Mouse (Mus musculus) lung, adult 18-20 months (tissue): ENCODE data around the gene Olfr832.
"Not testable (repeated sequence)": the region's sequence is repeated elsewhere in the genome, so short reads cannot be mapped to it uniquely, and the experiment has no call there.

Source experiments
- DNase-seq, 2 experiments: peaks; one replicate each; pipeline ENCODE4 v3.0.0; 2022; ENCODE audit warnings: mixed read lengths in 2 of 2

Gene Olfr832

DNA sequence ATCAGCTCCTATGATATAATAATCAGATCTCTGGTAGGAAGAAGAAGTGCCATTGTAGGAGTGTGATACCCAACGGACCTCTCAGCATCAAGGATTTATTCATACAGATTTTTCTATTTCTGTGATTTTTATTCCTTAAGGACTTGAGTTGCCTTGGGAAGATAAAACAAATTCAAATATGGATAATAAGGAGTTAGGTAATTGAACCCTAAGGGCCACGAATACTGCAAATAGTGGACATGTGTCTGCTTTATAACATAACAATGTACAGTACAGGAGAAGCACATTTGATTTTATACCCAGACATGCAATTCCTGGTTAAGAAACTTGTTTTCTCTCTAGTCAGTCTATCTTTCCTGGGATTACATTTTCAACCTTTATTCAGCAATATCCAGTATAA is at the start of gene Olfr832:
Gene Olfr832 (plus strand): TSS at position 301 of the 400 bp plus-strand sequence.
- DNase-seq: not testable (repeated sequence)

DNA sequence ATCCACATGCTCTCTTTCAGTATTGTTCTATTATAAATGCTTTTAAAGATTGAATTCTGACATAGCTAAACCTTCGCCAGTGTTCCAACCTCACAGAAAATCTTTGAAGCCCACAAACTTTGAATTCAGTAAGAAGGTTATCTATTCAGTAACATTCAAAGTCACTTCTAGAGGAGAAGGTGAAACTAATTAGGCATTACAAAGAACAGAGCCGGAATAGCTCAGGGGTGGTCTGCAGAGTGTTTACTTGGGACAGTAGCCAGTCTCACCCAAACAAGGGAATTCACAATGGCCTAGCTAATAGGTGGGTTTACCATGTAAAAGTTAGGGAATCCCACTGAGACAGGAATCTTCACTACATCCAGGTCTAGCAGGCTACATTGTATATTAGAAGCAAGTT is 29.2 kb upstream of the Olfr832 start:
- DNase-seq: not testable (repeated sequence)

DNA sequence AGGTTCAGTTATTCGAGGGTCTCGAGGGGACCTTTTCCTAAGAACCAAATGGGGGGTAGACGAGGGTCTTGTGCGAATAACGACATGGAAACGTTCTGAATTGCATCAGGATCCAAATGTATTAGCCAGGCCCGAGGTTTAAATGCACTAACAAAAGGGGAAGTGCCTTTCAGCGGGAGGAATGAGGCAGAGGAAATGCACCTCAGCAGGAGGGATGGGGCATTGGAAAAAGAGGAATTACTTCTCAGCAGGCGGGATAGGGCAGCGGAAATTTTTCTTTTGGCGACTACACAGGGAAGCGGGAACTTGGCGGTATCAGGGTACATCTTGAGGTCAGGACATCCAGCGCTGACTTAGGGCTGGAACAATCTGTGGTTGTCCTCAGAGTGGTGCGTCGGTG is 9.0 kb upstream of the Olfr832 start:
- DNase-seq: not testable (repeated sequence)

DNA sequence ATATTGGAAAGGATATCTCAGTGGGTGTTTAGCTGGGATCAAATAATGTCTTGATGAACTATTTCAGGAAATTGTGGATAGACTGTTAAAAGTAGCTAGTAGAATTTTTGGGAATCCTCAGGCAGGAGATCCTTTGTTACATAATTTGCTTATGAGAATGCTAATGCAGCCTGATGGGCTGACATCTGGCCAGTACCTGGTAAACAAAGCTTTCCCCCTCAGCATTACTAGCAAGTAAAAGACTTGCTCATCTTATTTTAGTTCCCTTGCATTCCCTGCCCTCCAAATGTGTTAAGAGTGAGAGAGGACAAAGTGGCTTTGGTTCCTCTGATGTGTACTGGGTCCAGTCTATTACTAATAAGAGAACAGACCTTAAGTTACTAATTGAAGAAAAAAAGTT is 25.1 kb downstream of the Olfr832 start:
- no peak for DNase-seq

DNA sequence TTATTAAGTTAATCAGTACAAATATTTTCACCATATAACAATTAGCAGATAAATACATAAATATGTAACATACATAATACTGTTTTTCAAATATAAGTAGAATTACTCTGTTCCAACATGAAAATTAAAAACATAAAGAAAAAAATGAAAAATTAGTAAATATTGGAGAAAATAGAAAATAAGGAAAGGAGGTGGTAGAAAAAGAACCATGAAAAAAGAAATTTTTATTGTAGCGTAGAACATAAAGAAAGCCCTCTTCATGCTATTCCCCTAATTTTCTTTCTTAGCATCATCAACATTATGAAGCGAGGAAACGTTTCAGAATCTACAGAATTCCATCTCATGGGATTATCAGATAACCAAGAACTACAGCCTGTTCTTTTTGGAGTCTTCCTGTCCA is 50.8 kb downstream of the Olfr832 start, which contains the start of gene Olfr834:
Gene Olfr834 (plus strand): TSS at position 301 of the 400 bp plus-strand sequence.
- no peak for DNase-seq
